Mouse (Mus musculus) heart, adult 2 months (tissue): Measurements from ENCODE around the gene Gm12248.
A peak's percentile ranks its signal among the peaks of the same experiment; 100 is the strongest.

Experiments used
- CTCF ChIP-seq: fragments of 200-600 bp; IDR thresholded peaks from 2 replicates; pipeline ENCODE4 v1.8.1; 2022; ENCODE audit warnings: antibody characterized with exemption, mild to moderate bottlenecking, moderate library complexity
- EP300 ChIP-seq: fragments of 200-500 bp; IDR thresholded peaks from 2 replicates; pipeline ENCODE4 v1.6.1; 2011; ENCODE audit warnings: low read depth, low read length, control low read depth; ENCODE audit not compliant: insufficient read depth
- POLR2A ChIP-seq: fragments of 200-500 bp; IDR thresholded peaks from 2 replicates; pipeline ENCODE4 v1.6.1; 2011; ENCODE audit warnings: mild to moderate bottlenecking, low read depth, low read length, control low read depth; ENCODE audit not compliant: insufficient read depth

GRCm38 (mm10) chr11:58039027-58039426 lies 53.9 kb downstream of the Gm12248 start:
- no peak for TF ChIP-seq EP300
- TF ChIP-seq CTCF, result peak; percentile 70
- TF ChIP-seq POLR2A, result no peak
